Mouse (Mus musculus): ENCODE measurements around the gene Pop7. TPM values are rescaled to one million over a fixed set of nuclear protein-coding genes. Genes with fewer than 3 reads are reported as not detected.

Gene Pop7
- polyA plus RNA-seq, 1 experiment, result 38.9 TPM

DNA sequence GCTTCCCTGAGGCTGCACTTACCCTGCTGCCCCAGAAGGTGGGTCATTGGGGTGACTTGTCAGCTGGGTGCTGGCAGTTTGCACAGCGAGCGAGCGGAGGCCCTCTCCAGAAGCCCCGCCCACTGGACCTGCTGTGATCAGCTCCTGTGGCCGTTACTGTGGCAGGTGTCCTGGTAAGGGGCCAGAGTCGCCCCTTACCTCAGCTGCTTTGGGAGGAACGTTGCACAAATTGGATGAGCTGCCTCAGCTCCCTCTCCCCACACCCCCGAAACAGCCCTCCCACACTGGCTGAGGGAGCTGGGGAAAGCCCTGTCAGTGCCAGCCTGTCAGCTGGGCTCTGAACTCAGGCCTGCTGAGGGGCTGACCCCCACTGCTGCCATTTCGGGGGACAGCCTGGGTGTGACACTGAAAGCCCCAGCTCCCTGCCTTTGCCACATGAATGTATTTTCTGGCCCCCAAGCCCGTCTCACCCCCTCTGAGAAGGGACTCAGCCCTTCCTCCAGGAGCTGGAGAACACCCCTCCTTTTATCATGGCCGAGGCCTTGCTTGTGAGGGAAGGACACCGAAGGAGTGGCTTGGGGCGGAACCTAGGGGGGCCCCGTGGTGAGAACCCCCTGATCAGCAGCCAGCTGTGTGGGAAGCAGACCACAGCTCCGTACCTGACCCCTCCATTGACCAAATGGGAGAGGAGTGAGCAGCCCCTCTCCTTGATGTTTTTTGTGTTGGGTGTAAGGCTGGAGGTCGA, 24.0 kb upstream of the Pop7 start:
- peaks cover 11% of the 10 kb centered on the region for H3K36me3 ChIP-seq (ENCODE audit: control insufficient read depth, insufficient read depth, low read length)
- TF ChIP-seq POLR2A (IDR thresholded peaks at IDR 0.05; ENCODE audit: low read depth, low read length) (no peak), CTCF (conservative IDR thresholded peaks at IDR 0.05; ENCODE audit: insufficient read depth, insufficient read length, low read depth, low read length) (peak; percentile 16; the same call in 1 of the 2 replicates)
- H3K4me3 ChIP-seq (ENCODE audit: insufficient read depth, low read depth, low read length), result no peak overlapping the region
- 38% methylated on average over 16 of the region's 16 CpGs for WGBS
- DNase-seq, result peak; percentile 57
- no peaks in the 10 kb centered on the region for H3K27me3 ChIP-seq (replicated peaks; ENCODE audit: control insufficient read depth, insufficient read depth, low read length)
- H3K4me1 ChIP-seq (ENCODE audit: control insufficient read depth, insufficient read depth, low read length), result peaks cover 4% of the 10 kb centered on the region; the same call in 1 of the 2 replicates
- no peak overlapping the region for H3K27ac ChIP-seq (ENCODE audit: insufficient read depth, low read depth, low read length)

DNA sequence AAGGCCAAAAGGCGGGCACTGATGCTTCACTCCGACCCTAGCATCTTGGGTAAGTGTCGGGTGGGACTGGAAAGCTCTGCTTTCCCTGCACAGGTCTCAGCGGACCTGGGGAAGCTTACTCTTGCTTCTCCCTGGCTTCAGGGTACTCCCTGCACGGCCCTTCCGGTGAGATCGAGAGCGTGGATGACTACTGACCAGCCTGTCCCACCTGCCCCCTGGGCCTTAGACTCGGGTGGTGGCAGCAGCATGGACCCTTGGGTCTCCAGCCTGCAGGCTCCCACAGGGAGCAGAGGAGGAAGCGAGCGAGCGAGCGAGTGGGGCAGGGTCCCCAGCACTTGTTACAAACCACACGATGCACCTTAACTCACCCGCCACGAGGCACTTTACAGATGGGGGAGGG, 23.2 kb upstream of the Pop7 start:
- 74% methylated on average over 16 of the region's 16 CpGs for WGBS
- Histone ChIP-seq H3K4me3 (ENCODE audit: insufficient read depth, low read depth, low read length) (no peak overlapping the region), H3K4me1 (ENCODE audit: control insufficient read depth, insufficient read depth, low read length) (peaks cover 4% of the 10 kb centered on the region; the same call in 1 of the 2 replicates), H3K27me3 (replicated peaks; ENCODE audit: control insufficient read depth, insufficient read depth, low read length) (no peaks in the 10 kb centered on the region), H3K27ac (ENCODE audit: insufficient read depth, low read depth, low read length) (no peak overlapping the region), H3K36me3 (ENCODE audit: control insufficient read depth, insufficient read depth, low read length) (peaks cover 11% of the 10 kb centered on the region)
- DNase-seq, result no peak
- TF ChIP-seq POLR2A (IDR thresholded peaks at IDR 0.05; ENCODE audit: low read depth, low read length), result no peak

DNA sequence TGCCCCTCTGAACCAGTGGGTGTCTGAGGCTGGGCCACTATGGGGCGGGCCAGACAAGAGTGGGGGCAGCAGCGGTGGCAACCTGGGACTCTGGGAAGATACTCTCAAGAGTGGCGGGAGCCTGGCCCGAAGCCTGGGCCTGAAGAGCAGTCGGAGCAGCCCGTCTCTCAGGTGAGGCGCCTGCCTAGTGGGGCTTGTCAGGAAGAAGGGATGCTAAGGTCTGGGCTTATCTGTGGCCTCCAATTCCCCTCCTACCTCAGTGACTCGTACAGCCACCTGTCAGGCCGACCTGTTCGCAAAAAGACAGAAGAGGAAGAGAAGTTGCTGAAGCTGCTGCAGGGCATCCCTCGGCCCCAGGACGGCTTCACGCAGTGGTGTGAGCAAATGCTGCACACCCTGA, 22.4 kb upstream of the Pop7 start:
- TF ChIP-seq CTCF (conservative IDR thresholded peaks at IDR 0.05; ENCODE audit: insufficient read depth, insufficient read length, low read depth, low read length) (no peak), POLR2A (IDR thresholded peaks at IDR 0.05; ENCODE audit: low read depth, low read length) (no peak)
- peaks cover 11% of the 10 kb centered on the region for H3K36me3 ChIP-seq (ENCODE audit: control insufficient read depth, insufficient read depth, low read length)
- no peak for DNase-seq
- H3K27ac ChIP-seq (ENCODE audit: insufficient read depth, low read depth, low read length), result no peak overlapping the region
- no peaks in the 10 kb centered on the region for H3K27me3 ChIP-seq (replicated peaks; ENCODE audit: control insufficient read depth, insufficient read depth, low read length)
- H3K4me3 ChIP-seq (ENCODE audit: insufficient read depth, low read depth, low read length), result no peak overlapping the region
- no peaks in the 10 kb centered on the region for H3K4me1 ChIP-seq (ENCODE audit: control insufficient read depth, insufficient read depth, low read length)
- WGBS, result 83% methylated on average over 13 of the region's 13 CpGs

DNA sequence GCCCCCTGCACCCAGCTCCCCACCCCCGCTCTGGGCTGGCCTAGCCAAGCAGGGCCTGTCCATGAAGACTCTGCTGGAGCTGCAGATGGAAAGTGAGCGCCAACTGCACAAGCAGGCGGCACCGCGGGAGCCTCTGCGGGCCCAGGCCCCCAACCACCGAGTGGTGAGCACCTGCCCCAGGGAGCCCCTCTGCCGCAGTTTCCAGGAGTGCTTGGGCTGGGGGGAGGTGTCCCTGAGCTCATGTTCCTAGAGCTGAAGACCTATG, 21.9 kb upstream of the Pop7 start:
- no peak for DNase-seq
- Histone ChIP-seq H3K27ac (ENCODE audit: insufficient read depth, low read depth, low read length) (no peak overlapping the region), H3K4me3 (ENCODE audit: insufficient read depth, low read depth, low read length) (no peak overlapping the region), H3K27me3 (replicated peaks; ENCODE audit: control insufficient read depth, insufficient read depth, low read length) (no peaks in the 10 kb centered on the region), H3K36me3 (ENCODE audit: control insufficient read depth, insufficient read depth, low read length) (peaks cover 11% of the 10 kb centered on the region), H3K4me1 (ENCODE audit: control insufficient read depth, insufficient read depth, low read length) (no peaks in the 10 kb centered on the region)
- TF ChIP-seq CTCF (conservative IDR thresholded peaks at IDR 0.05; ENCODE audit: insufficient read depth, insufficient read length, low read depth, low read length) (no peak), POLR2A (IDR thresholded peaks at IDR 0.05; ENCODE audit: low read depth, low read length) (no peak)
- WGBS, result 86% methylated on average over 8 of the region's 8 CpGs

DNA sequence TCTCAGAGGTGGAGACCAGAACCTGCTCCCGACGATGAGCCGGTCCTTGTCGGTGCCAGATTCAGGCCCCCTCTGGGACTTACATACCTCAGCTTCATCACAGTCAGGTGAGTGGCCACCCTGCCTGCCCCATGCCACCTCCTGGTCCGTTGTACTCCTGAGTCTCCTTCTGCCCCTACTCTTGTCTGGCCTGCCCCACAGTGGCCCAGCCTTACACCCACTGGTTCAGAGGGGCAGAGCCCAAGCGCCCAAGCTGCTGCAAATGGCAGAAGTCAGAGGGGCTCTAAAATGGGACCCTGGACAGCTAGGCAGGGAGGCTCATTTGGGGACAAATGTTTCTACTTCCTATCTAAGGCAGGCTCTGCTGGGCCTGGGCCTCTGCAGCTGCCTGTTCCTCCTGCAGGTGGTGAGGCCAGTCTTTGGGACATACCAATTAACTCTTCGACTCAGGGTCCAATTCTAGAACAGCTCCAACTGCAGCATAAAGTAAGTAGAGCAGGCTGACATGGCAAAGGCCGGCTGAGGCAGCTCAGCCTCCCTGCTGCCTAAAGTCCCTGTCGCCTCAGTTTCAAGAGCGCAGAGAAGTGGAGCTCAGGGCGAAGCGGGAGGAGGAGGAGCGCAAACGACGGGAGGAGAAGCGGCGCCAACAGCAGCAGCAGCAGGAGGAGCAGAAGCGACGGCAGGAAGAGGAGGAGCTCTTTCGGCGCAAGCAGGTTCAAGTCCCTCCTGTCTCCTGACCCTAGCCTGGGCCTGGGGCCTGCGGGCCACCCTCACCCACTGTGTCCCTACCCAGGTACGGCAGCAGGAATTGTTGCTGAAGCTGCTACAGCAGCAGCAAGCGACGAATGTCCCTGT, 21.3 kb upstream of the Pop7 start:
- no peak overlapping the region for H3K4me3 ChIP-seq (ENCODE audit: insufficient read depth, low read depth, low read length)
- H3K4me1 ChIP-seq (ENCODE audit: control insufficient read depth, insufficient read depth, low read length), result no peaks in the 10 kb centered on the region
- DNase-seq, result no peak
- no peak for TF ChIP-seq CTCF (conservative IDR thresholded peaks at IDR 0.05; ENCODE audit: insufficient read depth, insufficient read length, low read depth, low read length)
- TF ChIP-seq POLR2A (IDR thresholded peaks at IDR 0.05; ENCODE audit: low read depth, low read length), result no peak
- no peak overlapping the region for H3K27ac ChIP-seq (ENCODE audit: insufficient read depth, low read depth, low read length)
- H3K36me3 ChIP-seq (ENCODE audit: control insufficient read depth, insufficient read depth, low read length), result peaks cover 8% of the 10 kb centered on the region
- H3K27me3 ChIP-seq (replicated peaks; ENCODE audit: control insufficient read depth, insufficient read depth, low read length), result no peaks in the 10 kb centered on the region
- 82% methylated on average over 25 of the region's 25 CpGs for WGBS

DNA sequence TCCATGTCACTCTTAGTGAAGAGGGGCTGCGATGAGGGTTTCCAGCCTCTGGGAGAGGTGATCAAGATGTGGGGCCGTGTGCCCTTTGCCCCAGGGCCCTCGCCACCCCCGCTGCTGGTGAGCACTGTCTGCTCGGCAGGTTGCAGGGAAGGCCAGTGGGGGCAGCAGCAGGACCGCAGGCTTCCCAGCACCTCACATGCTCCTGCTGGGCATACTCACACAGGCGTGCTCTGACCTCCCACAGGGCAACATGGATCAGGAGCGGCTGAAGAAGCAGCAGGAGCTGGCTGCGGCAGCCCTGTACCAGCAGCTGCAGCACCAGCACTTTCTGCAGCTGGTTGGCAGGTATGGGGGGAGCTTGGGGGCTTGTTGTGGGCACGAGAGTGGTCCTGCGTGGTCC, 20.4 kb upstream of the Pop7 start:
- 60% methylated on average over 11 of the region's 11 CpGs for WGBS
- no peaks in the 10 kb centered on the region for H3K4me1 ChIP-seq (ENCODE audit: control insufficient read depth, insufficient read depth, low read length)
- no peak for TF ChIP-seq CTCF (conservative IDR thresholded peaks at IDR 0.05; ENCODE audit: insufficient read depth, insufficient read length, low read depth, low read length)
- no peak for TF ChIP-seq POLR2A (IDR thresholded peaks at IDR 0.05; ENCODE audit: low read depth, low read length)
- no peaks in the 10 kb centered on the region for H3K27me3 ChIP-seq (replicated peaks; ENCODE audit: control insufficient read depth, insufficient read depth, low read length)
- peaks cover 8% of the 10 kb centered on the region for H3K36me3 ChIP-seq (ENCODE audit: control insufficient read depth, insufficient read depth, low read length)
- no peak overlapping the region for H3K4me3 ChIP-seq (ENCODE audit: insufficient read depth, low read depth, low read length)
- no peak for DNase-seq
- no peak overlapping the region for H3K27ac ChIP-seq (ENCODE audit: insufficient read depth, low read depth, low read length)

DNA sequence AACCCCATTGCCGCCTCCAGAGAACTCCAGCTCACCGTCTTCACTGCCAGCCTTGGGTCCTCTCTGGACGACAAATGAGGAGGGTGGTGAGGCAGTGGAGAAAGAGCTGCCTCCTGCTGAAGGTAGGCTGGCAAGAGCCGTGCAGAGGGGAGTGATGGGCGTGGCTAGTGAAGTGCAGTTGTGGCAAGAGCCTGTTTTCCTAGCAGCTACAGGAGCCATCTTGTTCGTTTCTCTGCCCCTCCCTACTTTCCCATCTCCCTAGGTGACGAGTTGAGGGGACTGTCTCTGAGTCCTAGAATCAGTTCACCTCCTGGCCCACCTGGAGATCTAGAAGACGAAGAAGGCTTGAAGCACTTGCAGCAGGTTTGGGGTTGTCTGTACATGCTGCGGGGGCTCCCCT, 19.5 kb upstream of the Pop7 start:
- H3K27ac ChIP-seq (ENCODE audit: insufficient read depth, low read depth, low read length), result no peak overlapping the region
- 76% methylated on average over 9 of the region's 9 CpGs for WGBS
- H3K36me3 ChIP-seq (ENCODE audit: control insufficient read depth, insufficient read depth, low read length), result peaks cover 8% of the 10 kb centered on the region
- no peak overlapping the region for H3K4me3 ChIP-seq (ENCODE audit: insufficient read depth, low read depth, low read length)
- TF ChIP-seq CTCF (conservative IDR thresholded peaks at IDR 0.05; ENCODE audit: insufficient read depth, insufficient read length, low read depth, low read length) (no peak), POLR2A (IDR thresholded peaks at IDR 0.05; ENCODE audit: low read depth, low read length) (no peak)
- H3K4me1 ChIP-seq (ENCODE audit: control insufficient read depth, insufficient read depth, low read length), result no peaks in the 10 kb centered on the region
- DNase-seq, result no peak
- H3K27me3 ChIP-seq (replicated peaks; ENCODE audit: control insufficient read depth, insufficient read depth, low read length), result no peaks in the 10 kb centered on the region

Data from kidney, adult 2 months (tissue).